Mouse (Mus musculus): ENCODE results near the gene Klc3. TPM values are rescaled to one million over a fixed set of nuclear protein-coding genes. Genes with fewer than 3 reads are reported as not detected.
A peak's percentile ranks its signal among the peaks of the same experiment; 100 is the strongest.

The Klc3 gene
- polyA plus RNA-seq, 1 experiment from 2014 or later: 1.8 TPM

DNA sequence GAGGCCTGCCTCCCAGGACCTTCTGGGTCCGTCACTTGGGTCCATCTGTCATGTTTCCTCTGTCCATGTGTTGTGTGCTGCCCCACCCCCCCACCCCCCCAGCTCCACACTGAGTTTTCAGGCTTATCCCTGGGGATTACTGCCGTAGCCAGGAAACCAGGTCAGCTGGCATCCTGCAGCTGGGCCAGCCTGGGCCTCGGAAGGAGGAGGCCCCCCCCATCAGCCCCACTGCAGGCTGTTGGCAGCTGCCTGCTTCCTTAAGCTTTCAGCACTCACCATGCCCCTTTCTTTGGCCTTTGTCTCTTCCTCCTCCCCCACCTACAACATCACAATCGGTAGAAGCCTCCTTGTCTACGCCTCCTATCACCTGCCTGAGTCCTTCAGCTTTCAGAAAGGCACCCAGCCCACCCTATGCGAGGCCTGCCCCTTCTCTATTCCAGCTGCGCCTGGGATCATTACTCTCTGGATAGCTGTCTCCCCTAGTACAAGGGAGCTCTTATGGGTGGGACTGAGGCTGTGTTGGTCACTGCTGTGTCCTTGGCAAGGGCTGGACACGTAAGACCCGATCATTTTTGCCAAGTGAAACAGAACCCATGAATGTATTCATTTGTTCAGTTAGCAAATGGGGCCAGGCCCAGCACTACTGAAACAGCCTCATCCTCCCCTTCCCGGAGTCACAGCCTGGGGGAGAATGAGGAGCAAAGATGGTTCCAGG, 15.0 kb downstream of the Klc3 start:
- 71% methylated on average over 10 of the region's 10 CpGs for WGBS
- peaks cover 98% of the 10 kb centered on the region for H3K36me3 ChIP-seq (ENCODE audit: control insufficient read depth, insufficient read depth, low read length)
- no peaks in the 10 kb centered on the region for H3K27me3 ChIP-seq (ENCODE audit: control insufficient read depth, insufficient read depth, low read length)
- no peak overlapping the region for H3K4me2 ChIP-seq (ENCODE audit: low read length)
- H3K9me3 ChIP-seq (ENCODE audit: control insufficient read depth, low read length): no peaks in the 10 kb centered on the region
- no peak overlapping the region; the same call in 1 of the 2 replicates for H3K9ac ChIP-seq (ENCODE audit: low read length)
- no peak overlapping the region for H3K27ac ChIP-seq (replicated peaks in 1 of 2; ENCODE audit: control insufficient read depth in 1 of 2, insufficient read depth in 1 of 2, low read depth in 2 of 2, low read length in 2 of 2)
- H3K4me1 ChIP-seq (ENCODE audit: control insufficient read depth in 2 of 2, insufficient read depth in 2 of 2, low read length in 2 of 2): no peaks in the 10 kb centered on the region
- ATAC-seq (ENCODE audit: insufficient number of reproducible peaks, insufficient read depth, low FRiP score, low read depth): no peak
- no peak overlapping the region for H3K4me3 ChIP-seq (ENCODE audit: control insufficient read depth in 1 of 2, insufficient read depth in 1 of 2, low read depth in 1 of 2, low read length in 2 of 2)

DNA sequence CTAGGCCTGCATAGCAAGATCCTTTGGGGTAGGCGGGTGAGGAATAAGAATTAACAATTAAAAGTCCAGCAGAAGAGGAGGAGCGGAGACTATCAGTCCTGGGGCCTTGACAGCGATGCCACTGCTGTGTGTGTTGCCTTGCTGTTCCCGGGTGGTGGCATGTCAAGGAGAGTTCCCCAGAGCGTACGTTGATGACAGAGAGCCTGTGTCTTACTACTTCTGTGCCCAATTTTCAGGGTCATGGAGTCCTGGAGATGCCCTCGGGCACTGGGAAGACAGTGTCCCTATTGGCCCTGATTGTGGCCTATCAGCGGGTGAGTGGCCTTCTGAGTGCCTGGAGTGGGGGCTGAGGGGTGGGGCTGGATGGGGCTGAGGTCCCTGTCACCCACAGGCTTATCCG, 20.2 kb downstream of the Klc3 start:
- Histone ChIP-seq H3K4me3 (ENCODE audit: control insufficient read depth in 1 of 2, insufficient read depth in 1 of 2, low read depth in 1 of 2, low read length in 2 of 2) (no peak overlapping the region), H3K4me2 (ENCODE audit: low read length) (no peak overlapping the region), H3K27me3 (ENCODE audit: control insufficient read depth, insufficient read depth, low read length) (no peaks in the 10 kb centered on the region), H3K9ac (ENCODE audit: low read length) (no peak overlapping the region), H3K9me3 (ENCODE audit: control insufficient read depth, low read length) (no peaks in the 10 kb centered on the region), H3K36me3 (ENCODE audit: control insufficient read depth, insufficient read depth, low read length) (peaks cover 59% of the 10 kb centered on the region), H3K4me1 (ENCODE audit: control insufficient read depth in 2 of 2, insufficient read depth in 2 of 2, low read length in 2 of 2) (peaks cover 0 to 10% of the 10 kb centered on the region in 2 experiments; a peak in 2 of 4 replicates), H3K27ac (replicated peaks in 1 of 2; ENCODE audit: control insufficient read depth in 1 of 2, insufficient read depth in 1 of 2, low read depth in 2 of 2, low read length in 2 of 2) (no peak overlapping the region)
- ATAC-seq (ENCODE audit: insufficient number of reproducible peaks, insufficient read depth, low FRiP score, low read depth): no peak
- WGBS: 89% methylated on average over 9 of the region's 9 CpGs

DNA sequence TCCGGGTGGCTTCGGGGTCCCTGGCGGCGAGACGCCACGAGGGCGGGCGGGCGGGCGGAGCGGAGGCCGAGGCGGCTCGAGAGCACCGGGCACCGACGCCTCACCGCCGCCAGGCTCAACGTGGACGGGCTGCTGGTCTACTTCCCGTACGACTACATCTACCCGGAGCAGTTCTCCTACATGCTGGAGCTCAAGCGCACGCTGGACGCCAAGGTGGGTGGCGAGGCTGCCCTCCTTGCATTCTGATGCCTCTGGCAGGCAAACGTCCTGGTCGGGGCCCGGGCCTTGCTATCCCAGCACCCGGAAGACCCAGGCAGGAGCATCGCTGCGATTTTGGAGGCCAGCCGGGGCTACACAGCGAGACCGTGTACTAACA, 21.8 kb downstream of the Klc3 start:
- Histone ChIP-seq H3K27me3 (ENCODE audit: control insufficient read depth, insufficient read depth, low read length) (no peaks in the 10 kb centered on the region), H3K9ac (ENCODE audit: low read length) (peak overlapping the region; percentile 88), H3K4me1 (ENCODE audit: control insufficient read depth in 2 of 2, insufficient read depth in 2 of 2, low read length in 2 of 2) (peaks cover 4 to 18% of the 10 kb centered on the region in 2 experiments; a peak in 3 of 4 replicates), H3K9me3 (ENCODE audit: control insufficient read depth, low read length) (no peaks in the 10 kb centered on the region), H3K27ac (replicated peaks in 1 of 2; ENCODE audit: control insufficient read depth in 1 of 2, insufficient read depth in 1 of 2, low read depth in 2 of 2, low read length in 2 of 2) (peak overlapping the region in 1 of 2 experiments; percentile 50; a peak in 1 of 4 replicates), H3K4me3 (ENCODE audit: control insufficient read depth in 1 of 2, insufficient read depth in 1 of 2, low read depth in 1 of 2, low read length in 2 of 2) (peak overlapping the region; percentile 85 to 87), H3K36me3 (ENCODE audit: control insufficient read depth, insufficient read depth, low read length) (peaks cover 59% of the 10 kb centered on the region), H3K4me2 (ENCODE audit: low read length) (peak overlapping the region; percentile 91)
- peak; percentile 32 for ATAC-seq (ENCODE audit: insufficient number of reproducible peaks, insufficient read depth, low FRiP score, low read depth)
- WGBS: under 1% methylated on average over 21 of the region's 37 CpGs

DNA sequence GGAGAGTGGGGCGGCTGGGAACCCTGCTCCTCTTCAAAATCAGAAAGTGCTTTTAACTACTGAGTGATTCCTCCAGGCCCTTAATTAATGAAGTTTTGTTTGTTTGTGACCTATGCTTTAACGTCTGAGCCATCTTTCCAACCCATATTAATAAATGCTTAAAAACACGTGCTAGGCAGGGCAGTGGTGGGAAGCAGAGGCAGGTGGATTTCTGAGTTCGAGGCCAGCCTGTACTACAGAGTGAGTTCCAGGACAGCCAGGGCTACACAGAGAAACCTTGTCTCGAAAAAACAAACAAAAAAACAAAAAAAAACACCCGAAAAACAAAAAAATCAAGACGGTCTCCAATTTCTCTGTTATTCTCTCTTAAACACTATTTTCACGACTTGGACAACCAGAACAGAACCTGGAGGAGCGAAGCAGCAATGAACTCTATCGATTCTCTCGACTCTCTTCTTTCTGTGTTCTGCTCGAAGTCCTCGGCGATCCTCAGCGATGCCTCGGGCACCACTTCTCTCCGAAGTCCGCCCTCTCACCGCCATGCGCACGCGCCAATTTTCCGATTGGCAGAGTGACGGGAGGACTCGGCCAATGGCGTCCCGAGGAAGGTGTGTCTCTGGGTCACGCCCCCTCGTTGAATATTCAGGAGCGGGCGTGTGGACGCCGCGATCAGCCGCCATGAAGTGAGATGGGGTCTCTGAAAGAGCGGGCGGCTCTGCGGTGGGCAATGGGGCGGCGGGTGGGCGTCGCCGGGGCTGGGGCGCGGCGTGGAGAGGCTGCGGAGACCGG, 22.3 kb downstream of the Klc3 start, which contains the start of gene Ercc2:
Gene Ercc2, plus strand, starts transcription at position 634 of the 789 bp plus-strand sequence.
- Histone ChIP-seq H3K4me2 (ENCODE audit: low read length) (peak within 1 kb of the TSS; percentile 91), H3K4me3 (ENCODE audit: control insufficient read depth in 1 of 2, insufficient read depth in 1 of 2, low read depth in 1 of 2, low read length in 2 of 2) (peak within 1 kb of the TSS; percentile 85 to 87), H3K4me1 (ENCODE audit: control insufficient read depth in 2 of 2, insufficient read depth in 2 of 2, low read length in 2 of 2) (peaks cover 4 to 18% of the 10 kb centered on the region in 2 experiments; a peak in 3 of 4 replicates), H3K9ac (ENCODE audit: low read length) (peak within 1 kb of the TSS; percentile 88), H3K27ac (replicated peaks in 1 of 2; ENCODE audit: control insufficient read depth in 1 of 2, insufficient read depth in 1 of 2, low read depth in 2 of 2, low read length in 2 of 2) (peak within 1 kb of the TSS in 1 of 2 experiments; percentile 50; a peak in 1 of 4 replicates), H3K27me3 (ENCODE audit: control insufficient read depth, insufficient read depth, low read length) (no peaks in the 10 kb centered on the region), H3K9me3 (ENCODE audit: control insufficient read depth, low read length) (no peaks in the 10 kb centered on the region), H3K36me3 (ENCODE audit: control insufficient read depth, insufficient read depth, low read length) (peaks cover 58% of the 10 kb centered on the region)
- ATAC-seq (ENCODE audit: insufficient number of reproducible peaks, insufficient read depth, low FRiP score, low read depth): peak; percentile 89
- WGBS: 7% methylated on average over 44 of the region's 48 CpGs

DNA sequence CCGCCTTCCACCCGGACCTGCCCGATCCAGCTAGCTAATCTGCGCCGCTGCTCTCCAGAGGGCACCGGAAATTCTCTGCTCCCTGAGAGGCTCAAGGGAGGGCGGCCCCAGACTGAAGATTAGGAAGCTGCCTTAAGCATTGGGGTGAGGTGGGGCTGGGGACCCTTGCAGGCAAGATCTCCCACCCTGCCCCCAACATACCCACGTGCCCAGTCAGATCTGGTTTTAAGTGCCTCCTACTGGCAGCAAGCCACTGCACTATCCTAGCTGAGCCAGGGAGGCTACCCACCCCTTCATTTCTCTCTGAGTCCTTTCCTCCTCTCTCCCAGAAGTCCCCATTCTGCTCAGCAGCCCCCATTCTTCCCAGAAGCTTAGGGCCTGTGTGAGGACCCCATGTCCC, 25.9 kb downstream of the Klc3 start:
- no peak overlapping the region for H3K4me3 ChIP-seq (ENCODE audit: control insufficient read depth in 1 of 2, insufficient read depth in 1 of 2, low read depth in 1 of 2, low read length in 2 of 2)
- no peak overlapping the region for H3K9ac ChIP-seq (ENCODE audit: low read length)
- H3K27ac ChIP-seq (replicated peaks in 1 of 2; ENCODE audit: control insufficient read depth in 1 of 2, insufficient read depth in 1 of 2, low read depth in 2 of 2, low read length in 2 of 2): peak overlapping the region; percentile 24 to 29; a peak in 1 of 4 replicates
- no peaks in the 10 kb centered on the region for H3K27me3 ChIP-seq (ENCODE audit: control insufficient read depth, insufficient read depth, low read length)
- peaks cover 4 to 14% of the 10 kb centered on the region in 2 experiments; a peak in 3 of 4 replicates for H3K4me1 ChIP-seq (ENCODE audit: control insufficient read depth in 2 of 2, insufficient read depth in 2 of 2, low read length in 2 of 2)
- H3K36me3 ChIP-seq (ENCODE audit: control insufficient read depth, insufficient read depth, low read length): peaks cover 65% of the 10 kb centered on the region
- 49% methylated on average over 8 of the region's 8 CpGs for WGBS
- no peaks in the 10 kb centered on the region for H3K9me3 ChIP-seq (ENCODE audit: control insufficient read depth, low read length)
- no peak overlapping the region for H3K4me2 ChIP-seq (ENCODE audit: low read length)
- no peak for ATAC-seq (ENCODE audit: insufficient number of reproducible peaks, insufficient read depth, low FRiP score, low read depth)

DNA sequence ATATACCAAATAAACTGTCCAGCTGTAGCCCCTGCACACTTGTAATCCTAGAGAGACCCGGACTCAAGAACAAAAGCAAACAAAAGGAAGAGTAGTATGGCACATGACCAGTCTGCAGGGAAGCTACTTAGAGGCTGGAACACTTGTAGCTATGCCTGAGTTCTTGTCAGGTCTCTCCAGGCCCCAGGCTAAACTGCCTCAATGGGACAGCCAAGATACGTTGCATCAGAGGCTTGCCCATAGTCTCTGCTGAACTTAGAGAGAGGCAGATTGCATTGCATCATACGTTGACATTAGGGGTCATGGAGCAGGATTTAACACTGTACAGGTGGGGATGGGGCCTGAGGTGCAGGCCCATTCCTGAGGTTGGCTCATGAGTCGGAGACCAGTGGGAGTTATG, 27.9 kb downstream of the Klc3 start:
- no peak overlapping the region for H3K4me3 ChIP-seq (ENCODE audit: control insufficient read depth in 1 of 2, insufficient read depth in 1 of 2, low read depth in 1 of 2, low read length in 2 of 2)
- H3K4me2 ChIP-seq (ENCODE audit: low read length): no peak overlapping the region
- WGBS: 87% methylated on average over 4 of the region's 4 CpGs
- no peak overlapping the region for H3K27ac ChIP-seq (replicated peaks in 1 of 2; ENCODE audit: control insufficient read depth in 1 of 2, insufficient read depth in 1 of 2, low read depth in 2 of 2, low read length in 2 of 2)
- no peaks in the 10 kb centered on the region for H3K27me3 ChIP-seq (ENCODE audit: control insufficient read depth, insufficient read depth, low read length)
- ATAC-seq (ENCODE audit: insufficient number of reproducible peaks, insufficient read depth, low FRiP score, low read depth): no peak
- H3K9ac ChIP-seq (ENCODE audit: low read length): no peak overlapping the region
- no peaks in the 10 kb centered on the region for H3K9me3 ChIP-seq (ENCODE audit: control insufficient read depth, low read length)
- H3K36me3 ChIP-seq (ENCODE audit: control insufficient read depth, insufficient read depth, low read length): peaks cover 84% of the 10 kb centered on the region
- peaks cover 4 to 8% of the 10 kb centered on the region in 2 experiments; a peak in 2 of 4 replicates for H3K4me1 ChIP-seq (ENCODE audit: control insufficient read depth in 2 of 2, insufficient read depth in 2 of 2, low read length in 2 of 2)

DNA sequence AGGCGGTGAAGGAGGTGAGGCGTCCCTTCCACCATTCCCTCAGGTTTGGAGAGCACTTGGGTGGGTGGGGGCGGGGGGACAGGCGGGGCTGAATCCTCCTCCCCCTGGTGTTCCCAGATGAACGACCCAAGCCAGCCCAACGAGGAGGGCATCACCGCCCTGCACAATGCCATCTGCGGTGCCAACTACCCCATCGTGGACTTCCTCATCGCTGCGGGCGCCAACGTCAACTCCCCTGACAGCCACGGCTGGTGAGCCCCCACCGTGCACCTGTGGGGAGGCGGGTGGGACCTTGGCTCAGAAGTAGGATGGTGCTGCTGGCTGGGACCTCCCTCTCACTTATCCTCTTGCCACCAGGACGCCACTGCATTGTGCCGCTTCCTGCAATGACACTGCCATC, 28.5 kb downstream of the Klc3 start:
- Histone ChIP-seq H3K27me3 (ENCODE audit: control insufficient read depth, insufficient read depth, low read length) (no peaks in the 10 kb centered on the region), H3K4me1 (ENCODE audit: control insufficient read depth in 2 of 2, insufficient read depth in 2 of 2, low read length in 2 of 2) (peaks cover 4 to 8% of the 10 kb centered on the region in 2 experiments; a peak in 2 of 4 replicates), H3K36me3 (ENCODE audit: control insufficient read depth, insufficient read depth, low read length) (peaks cover 90% of the 10 kb centered on the region), H3K9ac (ENCODE audit: low read length) (no peak overlapping the region), H3K9me3 (ENCODE audit: control insufficient read depth, low read length) (no peaks in the 10 kb centered on the region), H3K4me2 (ENCODE audit: low read length) (no peak overlapping the region), H3K27ac (replicated peaks in 1 of 2; ENCODE audit: control insufficient read depth in 1 of 2, insufficient read depth in 1 of 2, low read depth in 2 of 2, low read length in 2 of 2) (no peak overlapping the region), H3K4me3 (ENCODE audit: control insufficient read depth in 1 of 2, insufficient read depth in 1 of 2, low read depth in 1 of 2, low read length in 2 of 2) (no peak overlapping the region)
- ATAC-seq (ENCODE audit: insufficient number of reproducible peaks, insufficient read depth, low FRiP score, low read depth): no peak
- WGBS: 79% methylated on average over 18 of the region's 18 CpGs
